Mouse (Mus musculus): ENCODE results near the gene Tspan18. TPM values are rescaled to one million over a fixed set of nuclear protein-coding genes. Genes with fewer than 3 reads are reported as not detected.

The Tspan18 gene
- polyA plus RNA-seq, 1 experiment, result 10.7 TPM

- H3K27ac ChIP-seq (ENCODE audit: control insufficient read depth, insufficient read depth, low read length), result no peak overlapping the region
- peaks cover 13% of the 10 kb centered on the region for H3K4me1 ChIP-seq (replicated peaks; ENCODE audit: control insufficient read depth, insufficient read depth, low read length)
- no peak overlapping the region for H3K4me3 ChIP-seq (ENCODE audit: control insufficient read depth, insufficient read depth, low read length)
- H3K27me3 ChIP-seq (ENCODE audit: control insufficient read depth, insufficient read depth, low read length), result peaks cover 7% of the 10 kb centered on the region; the same call in 1 of the 2 replicates
- 84% methylated on average over 4 of the region's 4 CpGs for WGBS
- no peak for DNase-seq
- H3K36me3 ChIP-seq (ENCODE audit: control insufficient read depth, insufficient read depth, low read length), result no peaks in the 10 kb centered on the region
- TF ChIP-seq POLR2A (IDR thresholded peaks at IDR 0.05; ENCODE audit: control insufficient read depth, extremely low read depth, insufficient read depth, low read length, poor library complexity) (no peak), CTCF (IDR thresholded peaks at IDR 0.05; ENCODE audit: borderline replicate concordance, control insufficient read depth, extremely low read depth, insufficient read depth, low read length, poor library complexity) (no peak)
These were observed 2.0 kb downstream of the Tspan18 start for GRCm38 (mm10) chr2:93332277-93332676.

GRCm38 (mm10) chr2:93331121-93331520 is 3.2 kb downstream of the Tspan18 start:
- peaks cover 7% of the 10 kb centered on the region; the same call in 1 of the 2 replicates for H3K27me3 ChIP-seq (ENCODE audit: control insufficient read depth, insufficient read depth, low read length)
- H3K4me3 ChIP-seq (ENCODE audit: control insufficient read depth, insufficient read depth, low read length), result no peak overlapping the region
- 89% methylated on average over 6 of the region's 6 CpGs for WGBS
- peaks cover 13% of the 10 kb centered on the region for H3K4me1 ChIP-seq (replicated peaks; ENCODE audit: control insufficient read depth, insufficient read depth, low read length)
- H3K27ac ChIP-seq (ENCODE audit: control insufficient read depth, insufficient read depth, low read length), result no peak overlapping the region
- TF ChIP-seq CTCF (IDR thresholded peaks at IDR 0.05; ENCODE audit: borderline replicate concordance, control insufficient read depth, extremely low read depth, insufficient read depth, low read length, poor library complexity), result no peak
- no peak for TF ChIP-seq POLR2A (IDR thresholded peaks at IDR 0.05; ENCODE audit: control insufficient read depth, extremely low read depth, insufficient read depth, low read length, poor library complexity)
- no peak for DNase-seq
- H3K36me3 ChIP-seq (ENCODE audit: control insufficient read depth, insufficient read depth, low read length), result no peaks in the 10 kb centered on the region

- peaks cover 4% of the 10 kb centered on the region; the same call in 1 of the 2 replicates for H3K27me3 ChIP-seq (ENCODE audit: control insufficient read depth, insufficient read depth, low read length)
- no peak overlapping the region for H3K4me3 ChIP-seq (ENCODE audit: control insufficient read depth, insufficient read depth, low read length)
- peaks cover 9% of the 10 kb centered on the region for H3K4me1 ChIP-seq (replicated peaks; ENCODE audit: control insufficient read depth, insufficient read depth, low read length)
- DNase-seq, result no peak
- no peak overlapping the region for H3K27ac ChIP-seq (ENCODE audit: control insufficient read depth, insufficient read depth, low read length)
- no peaks in the 10 kb centered on the region for H3K36me3 ChIP-seq (ENCODE audit: control insufficient read depth, insufficient read depth, low read length)
- TF ChIP-seq CTCF (IDR thresholded peaks at IDR 0.05; ENCODE audit: borderline replicate concordance, control insufficient read depth, extremely low read depth, insufficient read depth, low read length, poor library complexity), result no peak
- no peak for TF ChIP-seq POLR2A (IDR thresholded peaks at IDR 0.05; ENCODE audit: control insufficient read depth, extremely low read depth, insufficient read depth, low read length, poor library complexity)
- WGBS, result 84% methylated on average over 4 of the region's 4 CpGs
These were observed 5.2 kb downstream of the Tspan18 start for GRCm38 (mm10) chr2:93329120-93329519.

- Histone ChIP-seq H3K27ac (ENCODE audit: control insufficient read depth, insufficient read depth, low read length) (no peak overlapping the region), H3K27me3 (ENCODE audit: control insufficient read depth, insufficient read depth, low read length) (no peaks in the 10 kb centered on the region), H3K36me3 (ENCODE audit: control insufficient read depth, insufficient read depth, low read length) (no peaks in the 10 kb centered on the region), H3K4me1 (replicated peaks; ENCODE audit: control insufficient read depth, insufficient read depth, low read length) (no peaks in the 10 kb centered on the region), H3K4me3 (ENCODE audit: control insufficient read depth, insufficient read depth, low read length) (no peak overlapping the region)
- no peak for DNase-seq
- TF ChIP-seq CTCF (IDR thresholded peaks at IDR 0.05; ENCODE audit: borderline replicate concordance, control insufficient read depth, extremely low read depth, insufficient read depth, low read length, poor library complexity) (no peak), POLR2A (IDR thresholded peaks at IDR 0.05; ENCODE audit: control insufficient read depth, extremely low read depth, insufficient read depth, low read length, poor library complexity) (no peak)
- 88% methylated on average over 7 of the region's 7 CpGs for WGBS
These were observed 6.3 kb downstream of the Tspan18 start for GRCm38 (mm10) chr2:93327915-93328555.

- H3K4me3 ChIP-seq (ENCODE audit: control insufficient read depth, insufficient read depth, low read length), result no peak overlapping the region
- H3K27ac ChIP-seq (ENCODE audit: control insufficient read depth, insufficient read depth, low read length), result no peak overlapping the region
- 74% methylated on average over 7 of the region's 7 CpGs for WGBS
- DNase-seq, result no peak
- no peaks in the 10 kb centered on the region for H3K27me3 ChIP-seq (ENCODE audit: control insufficient read depth, insufficient read depth, low read length)
- no peaks in the 10 kb centered on the region for H3K36me3 ChIP-seq (ENCODE audit: control insufficient read depth, insufficient read depth, low read length)
- no peaks in the 10 kb centered on the region for H3K4me1 ChIP-seq (replicated peaks; ENCODE audit: control insufficient read depth, insufficient read depth, low read length)
- TF ChIP-seq CTCF (IDR thresholded peaks at IDR 0.05; ENCODE audit: borderline replicate concordance, control insufficient read depth, extremely low read depth, insufficient read depth, low read length, poor library complexity), result no peak
- no peak for TF ChIP-seq POLR2A (IDR thresholded peaks at IDR 0.05; ENCODE audit: control insufficient read depth, extremely low read depth, insufficient read depth, low read length, poor library complexity)
These were observed 9.6 kb downstream of the Tspan18 start for GRCm38 (mm10) chr2:93324681-93325080.

- no peak for DNase-seq
- no peaks in the 10 kb centered on the region for H3K36me3 ChIP-seq (ENCODE audit: control insufficient read depth, insufficient read depth, low read length)
- no peaks in the 10 kb centered on the region for H3K4me1 ChIP-seq (replicated peaks; ENCODE audit: control insufficient read depth, insufficient read depth, low read length)
- TF ChIP-seq CTCF (IDR thresholded peaks at IDR 0.05; ENCODE audit: borderline replicate concordance, control insufficient read depth, extremely low read depth, insufficient read depth, low read length, poor library complexity), result no peak
- TF ChIP-seq POLR2A (IDR thresholded peaks at IDR 0.05; ENCODE audit: control insufficient read depth, extremely low read depth, insufficient read depth, low read length, poor library complexity), result no peak
- H3K27ac ChIP-seq (ENCODE audit: control insufficient read depth, insufficient read depth, low read length), result no peak overlapping the region
- WGBS, result 93% methylated on average over 8 of the region's 8 CpGs
- H3K4me3 ChIP-seq (ENCODE audit: control insufficient read depth, insufficient read depth, low read length), result no peak overlapping the region
- no peaks in the 10 kb centered on the region for H3K27me3 ChIP-seq (ENCODE audit: control insufficient read depth, insufficient read depth, low read length)
These were observed 12.4 kb downstream of the Tspan18 start for GRCm38 (mm10) chr2:93321946-93322345.
